Mouse (Mus musculus) cerebellum, adult 2 months (tissue): ENCODE results near the gene Cers5.

Experiments used
- CTCF ChIP-seq: fragments of 200-500 bp; IDR thresholded peaks from 2 replicates; pipeline ENCODE4 v1.5.1; 2011; ENCODE audit warnings: low read depth, mild to moderate bottlenecking, control low read depth, low read length, moderate library complexity, borderline replicate concordance; ENCODE audit not compliant: insufficient read depth
- POLR2A ChIP-seq: fragments of 200-500 bp; IDR thresholded peaks from 2 replicates; pipeline ENCODE4 v1.6.1; 2011; ENCODE audit warnings: low read length, control low read depth, borderline replicate concordance; ENCODE audit not compliant: insufficient read depth

- TF ChIP-seq CTCF = no peak
- no peak for TF ChIP-seq POLR2A
Observed at GRCm38 (mm10) chr15:99714206-99714605, 58.5 kb downstream of the Cers5 start.
